Mouse (Mus musculus): ENCODE data around the gene Mms19.

Mms19 gene

GRCm38 (mm10) chr19:41998770-41999548, 18.0 kb upstream of the Mms19 start:
- DNase-seq = no peak

- DNase-seq = no peak
Measured at GRCm38 (mm10) chr19:41997090-41997489, 16.1 kb upstream of the Mms19 start.

GRCm38 (mm10) chr19:41995483-41995882, 14.5 kb upstream of the Mms19 start:
- no peak for DNase-seq

- no peak for DNase-seq
Measured at GRCm38 (mm10) chr19:41994023-41994422, 13.1 kb upstream of the Mms19 start.

GRCm38 (mm10) chr19:41993484-41993883, 12.5 kb upstream of the Mms19 start:
- peak in 1 of 2 experiments; percentile 46 for DNase-seq

- DNase-seq = no peak
Measured at GRCm38 (mm10) chr19:41992971-41993370, 12.0 kb upstream of the Mms19 start.

- no peak for DNase-seq
Measured at GRCm38 (mm10) chr19:41991926-41992477, 11.0 kb upstream of the Mms19 start.

- no peak for DNase-seq
Measured at GRCm38 (mm10) chr19:41989810-41990209, 8.9 kb upstream of the Mms19 start.

GRCm38 (mm10) chr19:41987206-41987605, 6.2 kb upstream of the Mms19 start:
- no peak for DNase-seq

- DNase-seq = no peak
Measured at GRCm38 (mm10) chr19:41985994-41986393, 5.0 kb upstream of the Mms19 start.

- no peak for DNase-seq
Measured at GRCm38 (mm10) chr19:41982791-41983150, 1.8 kb upstream of the Mms19 start.

- peak; percentile 78 to 80 for DNase-seq
Measured at GRCm38 (mm10) chr19:41981931-41982790, 1.2 kb upstream of the Mms19 start.

GRCm38 (mm10) chr19:41981595-41981927, 604 bp upstream of the Mms19 start, which contains the start of gene Ubtd1:
Gene Ubtd1, plus strand, starts transcription at chr19:41981763.
- no peak for DNase-seq

- DNase-seq = no peak
Measured at GRCm38 (mm10) chr19:41980422-41980818, 537 bp downstream of the Mms19 start.

- no peak for DNase-seq
Measured at GRCm38 (mm10) chr19:41973891-41974794, 6.8 kb downstream of the Mms19 start.

GRCm38 (mm10) chr19:41969618-41970017, 11.3 kb downstream of the Mms19 start:
- DNase-seq = no peak

- no peak for DNase-seq
Measured at GRCm38 (mm10) chr19:41953574-41953973, 27.4 kb downstream of the Mms19 start.

- DNase-seq = peak in 1 of 2 experiments; percentile 12
Measured at GRCm38 (mm10) chr19:41952287-41952686, 28.7 kb downstream of the Mms19 start.

GRCm38 (mm10) chr19:41943841-41944240, 37.1 kb downstream of the Mms19 start:
- DNase-seq = no peak

GRCm38 (mm10) chr19:41938539-41938938, 42.4 kb downstream of the Mms19 start:
- DNase-seq = no peak

GRCm38 (mm10) chr19:41935921-41936320, 45.0 kb downstream of the Mms19 start:
- no peak for DNase-seq

GRCm38 (mm10) chr19:41934124-41934523, 46.8 kb downstream of the Mms19 start:
- peak; percentile 37 to 44 for DNase-seq

Measured in cerebellum, postnatal 14 days (tissue).